Mouse (Mus musculus) bone marrow, adult 2 months (tissue): ENCODE measurements around the gene Tex261.

Source experiments
- CTCF ChIP-seq: fragments of 200-500 bp; IDR thresholded peaks from 2 replicates; pipeline ENCODE4 v1.5.1; 2011; ENCODE audit warnings: low read length, control low read depth; ENCODE audit not compliant: control insufficient read depth, insufficient read depth
- POLR2A ChIP-seq: fragments of 200-500 bp; IDR thresholded peaks from 2 replicates; pipeline ENCODE4 v1.6.1; 2011; ENCODE audit warnings: low read depth, mild to moderate bottlenecking, control low read depth, low read length, borderline replicate concordance; ENCODE audit not compliant: control insufficient read depth

GRCm38 (mm10) chr6:83786426-83786825, 10.8 kb upstream of the Tex261 start:
- TF ChIP-seq CTCF (no peak), POLR2A (no peak)
